Mouse (Mus musculus): ENCODE measurements around the gene Ankrd37. TPM values are rescaled to one million over a fixed set of nuclear protein-coding genes. Genes with fewer than 3 reads are reported as not detected.
A peak's percentile ranks its signal among the peaks of the same experiment; 100 is the strongest.

Gene Ankrd37
- polyA plus RNA-seq, 1 experiment from 2014 or later: 33.4 TPM

GRCm38 (mm10) chr8:45999138-45999783 lies 6.2 kb downstream of the Ankrd37 start, which contains the start of gene Lrp2bp:
TSS of gene Lrp2bp (plus strand) at chr8:45999303.
- Histone ChIP-seq H3K27ac (replicated peaks) (peak within 1 kb of the TSS; percentile 99), H3K27me3 (no peaks in the 10 kb centered on the region), H3K4me3 (peak within 1 kb of the TSS; percentile 53), H3K4me2 (peak within 1 kb of the TSS; percentile 86), H3K9me3 (no peaks in the 10 kb centered on the region), H3K4me1 (replicated peaks) (peaks cover 24% of the 10 kb centered on the region), H3K36me3 (peaks cover 23% of the 10 kb centered on the region), H3K9ac (peak within 1 kb of the TSS; percentile 87)
- 5% methylated on average over 22 of the region's 22 CpGs for WGBS
- ATAC-seq (ENCODE audit: low read depth): peak; percentile 6

GRCm38 (mm10) chr8:45998228-45998627 lies 7.3 kb downstream of the Ankrd37 start:
- H3K9ac ChIP-seq: no peak overlapping the region
- H3K4me3 ChIP-seq: peak overlapping the region; percentile 4; the same call in 1 of the 2 replicates
- ATAC-seq (ENCODE audit: low read depth): no peak
- H3K27me3 ChIP-seq: no peaks in the 10 kb centered on the region
- 87% methylated on average over 2 of the region's 2 CpGs for WGBS
- no peaks in the 10 kb centered on the region for H3K9me3 ChIP-seq
- peaks cover 24% of the 10 kb centered on the region for H3K4me1 ChIP-seq (replicated peaks)
- peak overlapping the region; percentile 86 for H3K4me2 ChIP-seq
- no peak overlapping the region for H3K27ac ChIP-seq (replicated peaks)
- H3K36me3 ChIP-seq: peaks cover 30% of the 10 kb centered on the region

- no peak for ATAC-seq (ENCODE audit: low read depth)
- no peaks in the 10 kb centered on the region for H3K27me3 ChIP-seq
- H3K4me2 ChIP-seq: no peak overlapping the region
- peaks cover 33% of the 10 kb centered on the region for H3K36me3 ChIP-seq
- no peaks in the 10 kb centered on the region for H3K9me3 ChIP-seq
- H3K27ac ChIP-seq (replicated peaks): no peak overlapping the region
- H3K4me3 ChIP-seq: no peak overlapping the region
- peaks cover 21% of the 10 kb centered on the region for H3K4me1 ChIP-seq (replicated peaks)
- no peak overlapping the region for H3K9ac ChIP-seq
- WGBS: 94% methylated on average over 3 of the region's 3 CpGs
Measured at GRCm38 (mm10) chr8:45995576-45995975, 9.9 kb downstream of the Ankrd37 start.

GRCm38 (mm10) chr8:45994111-45994510 lies 11.4 kb downstream of the Ankrd37 start:
- ATAC-seq (ENCODE audit: low read depth): no peak
- 97% methylated on average over 2 of the region's 2 CpGs for WGBS
- H3K4me2 ChIP-seq: no peak overlapping the region
- H3K27me3 ChIP-seq: no peaks in the 10 kb centered on the region
- H3K36me3 ChIP-seq: peaks cover 33% of the 10 kb centered on the region
- H3K27ac ChIP-seq (replicated peaks): no peak overlapping the region
- peaks cover 18% of the 10 kb centered on the region for H3K4me1 ChIP-seq (replicated peaks)
- H3K4me3 ChIP-seq: no peak overlapping the region
- no peaks in the 10 kb centered on the region for H3K9me3 ChIP-seq
- no peak overlapping the region for H3K9ac ChIP-seq

- H3K4me3 ChIP-seq: no peak overlapping the region
- H3K9me3 ChIP-seq: no peaks in the 10 kb centered on the region
- ATAC-seq (ENCODE audit: low read depth): no peak
- H3K36me3 ChIP-seq: peaks cover 25% of the 10 kb centered on the region
- H3K4me1 ChIP-seq (replicated peaks): peaks cover 3% of the 10 kb centered on the region; the same call in 1 of the 2 replicates
- no peak overlapping the region for H3K27ac ChIP-seq (replicated peaks)
- H3K4me2 ChIP-seq: no peak overlapping the region
- no peaks in the 10 kb centered on the region for H3K27me3 ChIP-seq
- WGBS: 90% methylated on average over 4 of the region's 4 CpGs
- H3K9ac ChIP-seq: no peak overlapping the region
Measured at GRCm38 (mm10) chr8:45990631-45991310, 14.7 kb downstream of the Ankrd37 start.

- no peak overlapping the region for H3K9ac ChIP-seq
- H3K27ac ChIP-seq (replicated peaks): no peak overlapping the region
- H3K4me3 ChIP-seq: no peak overlapping the region
- peaks cover 22% of the 10 kb centered on the region for H3K36me3 ChIP-seq
- no peak for ATAC-seq (ENCODE audit: low read depth)
- peaks cover 3% of the 10 kb centered on the region; the same call in 1 of the 2 replicates for H3K4me1 ChIP-seq (replicated peaks)
- no peak overlapping the region for H3K4me2 ChIP-seq
- no peaks in the 10 kb centered on the region for H3K9me3 ChIP-seq
- 71% methylated on average over 2 of the region's 2 CpGs for WGBS
- no peaks in the 10 kb centered on the region for H3K27me3 ChIP-seq
Measured at GRCm38 (mm10) chr8:45988189-45988588, 17.3 kb downstream of the Ankrd37 start.

- H3K27me3 ChIP-seq: no peaks in the 10 kb centered on the region
- ATAC-seq (ENCODE audit: low read depth): no peak
- peaks cover 37% of the 10 kb centered on the region for H3K36me3 ChIP-seq
- no peak overlapping the region for H3K27ac ChIP-seq (replicated peaks)
- H3K4me2 ChIP-seq: no peak overlapping the region
- H3K9ac ChIP-seq: no peak overlapping the region
- WGBS: 88% methylated on average over 3 of the region's 3 CpGs
- H3K4me1 ChIP-seq (replicated peaks): peaks cover 3% of the 10 kb centered on the region; the same call in 1 of the 2 replicates
- H3K9me3 ChIP-seq: no peaks in the 10 kb centered on the region
- H3K4me3 ChIP-seq: no peak overlapping the region
Measured at GRCm38 (mm10) chr8:45986665-45987064, 18.8 kb downstream of the Ankrd37 start.

GRCm38 (mm10) chr8:45975837-45976468 lies 29.6 kb downstream of the Ankrd37 start:
- Histone ChIP-seq H3K4me3 (peak overlapping the region; percentile 61), H3K4me1 (replicated peaks) (peaks cover 14% of the 10 kb centered on the region), H3K9ac (peak overlapping the region; percentile 77), H3K27me3 (no peaks in the 10 kb centered on the region), H3K36me3 (peaks cover 22% of the 10 kb centered on the region), H3K27ac (replicated peaks) (no peak overlapping the region), H3K4me2 (peak overlapping the region; percentile 72), H3K9me3 (peaks cover 13% of the 10 kb centered on the region)
- WGBS: 71% methylated on average over 11 of the region's 11 CpGs
- peak; percentile 17 for ATAC-seq (ENCODE audit: low read depth)

- peak; percentile 98 for ATAC-seq (ENCODE audit: low read depth)
- peaks cover 14% of the 10 kb centered on the region for H3K9me3 ChIP-seq
- peak within 1 kb of the TSS; percentile 72 for H3K4me2 ChIP-seq
- peak within 1 kb of the TSS; percentile 61 for H3K4me3 ChIP-seq
- H3K4me1 ChIP-seq (replicated peaks): peaks cover 14% of the 10 kb centered on the region
- WGBS: under 1% methylated on average over 57 of the region's 57 CpGs
- peak within 1 kb of the TSS; percentile 86 for H3K27ac ChIP-seq (replicated peaks)
- peak within 1 kb of the TSS; percentile 77 for H3K9ac ChIP-seq
- peaks cover 21% of the 10 kb centered on the region for H3K36me3 ChIP-seq
- H3K27me3 ChIP-seq: no peaks in the 10 kb centered on the region
Measured at GRCm38 (mm10) chr8:45975126-45975836, 30.2 kb downstream of the Ankrd37 start, which contains the start of the genes 1700029J07Rik and Ufsp2. TSS of gene 1700029J07Rik (minus strand) at chr8:45975252. TSS of gene Ufsp2 (plus strand) at chr8:45975528.

GRCm38 (mm10) chr8:45973988-45974505 lies 31.5 kb downstream of the Ankrd37 start:
- H3K27me3 ChIP-seq: no peaks in the 10 kb centered on the region
- no peak overlapping the region for H3K4me3 ChIP-seq
- peak overlapping the region; percentile 72 for H3K4me2 ChIP-seq
- no peak for ATAC-seq (ENCODE audit: low read depth)
- peaks cover 18% of the 10 kb centered on the region for H3K36me3 ChIP-seq
- WGBS: 72% methylated on average over 8 of the region's 8 CpGs
- H3K9me3 ChIP-seq: peaks cover 14% of the 10 kb centered on the region
- H3K9ac ChIP-seq: peak overlapping the region; percentile 74; the same call in 1 of the 2 replicates
- peaks cover 14% of the 10 kb centered on the region for H3K4me1 ChIP-seq (replicated peaks)
- H3K27ac ChIP-seq (replicated peaks): no peak overlapping the region

GRCm38 (mm10) chr8:45970894-45971293 lies 34.6 kb downstream of the Ankrd37 start:
- Histone ChIP-seq H3K4me2 (no peak overlapping the region), H3K4me3 (no peak overlapping the region), H3K27me3 (no peaks in the 10 kb centered on the region), H3K9me3 (peaks cover 14% of the 10 kb centered on the region), H3K36me3 (peaks cover 6% of the 10 kb centered on the region), H3K9ac (no peak overlapping the region), H3K27ac (replicated peaks) (no peak overlapping the region), H3K4me1 (replicated peaks) (peaks cover 9% of the 10 kb centered on the region)
- ATAC-seq (ENCODE audit: low read depth): no peak
- 96% methylated on average over 12 of the region's 12 CpGs for WGBS

All from neural tube, embryonic 13.5 days (tissue).